Mouse (Mus musculus): ENCODE results near the gene Socs5. TPM values are rescaled to one million over a fixed set of nuclear protein-coding genes. Genes with fewer than 3 reads are reported as not detected.
"Not testable (repeated sequence)": the region's sequence is repeated elsewhere in the genome, so short reads cannot be mapped to it uniquely, and the experiment has no call there.

Gene Socs5
- polyA plus RNA-seq (2014; fragmentation: Nextera tagmentation; extraction: Ambion mirVana): 7.1 and 7.9 TPM in 2 replicates

- H3K9me3 ChIP-seq (ENCODE audit: control insufficient read depth, low read length): no peaks in the 10 kb centered on the region
- H3K4me2 ChIP-seq: peak within 1 kb of the TSS; percentile 79
- H3K27me3 ChIP-seq (replicated peaks; ENCODE audit: control insufficient read depth, insufficient read depth, low read length): no peaks in the 10 kb centered on the region
- peak within 1 kb of the TSS; percentile 62 for H3K27ac ChIP-seq (ENCODE audit: low read depth, low read length)
- DNase-seq (ENCODE audit: low spot score): no peak
- peak within 1 kb of the TSS; percentile 77 for H3K4me3 ChIP-seq (ENCODE audit: low read depth, low read length)
- ATAC-seq (replicated peaks; ENCODE audit: low FRiP score): peak; percentile 75
- H3K4me1 ChIP-seq (replicated peaks; ENCODE audit: control insufficient read depth, insufficient read depth, low read length): peaks cover 3% of the 10 kb centered on the region; the same call in 1 of the 2 replicates
- WGBS: under 1% methylated on average over 47 of the region's 73 CpGs
- H3K9ac ChIP-seq (ENCODE audit: low read depth, low read length): peak within 1 kb of the TSS; percentile 69
- H3K36me3 ChIP-seq (ENCODE audit: control insufficient read depth, insufficient read depth, low read length): no peaks in the 10 kb centered on the region
These were observed at the start of gene Socs5 for GRCm38 (mm10) chr17:87107623-87108221. Gene Socs5, plus strand, starts transcription at chr17:87107679.

- ATAC-seq (replicated peaks; ENCODE audit: low FRiP score): no peak
- Histone ChIP-seq H3K27ac (ENCODE audit: low read depth, low read length) (no peak overlapping the region), H3K4me3 (ENCODE audit: low read depth, low read length) (no peak overlapping the region), H3K27me3 (replicated peaks; ENCODE audit: control insufficient read depth, insufficient read depth, low read length) (no peaks in the 10 kb centered on the region), H3K9ac (ENCODE audit: low read depth, low read length) (no peak overlapping the region), H3K4me1 (replicated peaks; ENCODE audit: control insufficient read depth, insufficient read depth, low read length) (peaks cover 4% of the 10 kb centered on the region), H3K36me3 (ENCODE audit: control insufficient read depth, insufficient read depth, low read length) (no peaks in the 10 kb centered on the region), H3K9me3 (ENCODE audit: control insufficient read depth, low read length) (no peaks in the 10 kb centered on the region), H3K4me2 (no peak overlapping the region)
- DNase-seq (ENCODE audit: low spot score): no peak
- 61% methylated on average over 9 of the region's 9 CpGs for WGBS
These were observed 44.8 kb upstream of the Socs5 start for GRCm38 (mm10) chr17:87062639-87063038.

GRCm38 (mm10) chr17:87063461-87063860 is 44.0 kb upstream of the Socs5 start:
- WGBS: 63% methylated on average over 7 of the region's 7 CpGs

GRCm38 (mm10) chr17:87063969-87064368 is 43.5 kb upstream of the Socs5 start:
- no peaks in the 10 kb centered on the region for H3K36me3 ChIP-seq (ENCODE audit: control insufficient read depth, insufficient read depth, low read length)
- no peaks in the 10 kb centered on the region for H3K27me3 ChIP-seq (replicated peaks; ENCODE audit: control insufficient read depth, insufficient read depth, low read length)
- 40% methylated on average over 6 of the region's 6 CpGs for WGBS
- H3K4me2 ChIP-seq: no peak overlapping the region
- ATAC-seq (replicated peaks; ENCODE audit: low FRiP score) (no peak), DNase-seq (ENCODE audit: low spot score) (no peak)
- H3K9ac ChIP-seq (ENCODE audit: low read depth, low read length): no peak overlapping the region
- H3K4me3 ChIP-seq (ENCODE audit: low read depth, low read length): no peak overlapping the region
- H3K4me1 ChIP-seq (replicated peaks; ENCODE audit: control insufficient read depth, insufficient read depth, low read length): peaks cover 4% of the 10 kb centered on the region
- no peak overlapping the region for H3K27ac ChIP-seq (ENCODE audit: low read depth, low read length)
- H3K9me3 ChIP-seq (ENCODE audit: control insufficient read depth, low read length): no peaks in the 10 kb centered on the region

More at GRCm38 (mm10) chr17:87063461-87063860, 44.0 kb upstream of the Socs5 start:
- Histone ChIP-seq H3K9ac (ENCODE audit: low read depth, low read length) (no peak overlapping the region), H3K4me1 (replicated peaks; ENCODE audit: control insufficient read depth, insufficient read depth, low read length) (peaks cover 4% of the 10 kb centered on the region), H3K4me3 (ENCODE audit: low read depth, low read length) (no peak overlapping the region), H3K36me3 (ENCODE audit: control insufficient read depth, insufficient read depth, low read length) (no peaks in the 10 kb centered on the region), H3K27me3 (replicated peaks; ENCODE audit: control insufficient read depth, insufficient read depth, low read length) (no peaks in the 10 kb centered on the region), H3K27ac (ENCODE audit: low read depth, low read length) (no peak overlapping the region), H3K9me3 (ENCODE audit: control insufficient read depth, low read length) (no peaks in the 10 kb centered on the region), H3K4me2 (no peak overlapping the region)
- DNase-seq (ENCODE audit: low spot score) (no peak), ATAC-seq (replicated peaks; ENCODE audit: low FRiP score) (no peak)

GRCm38 (mm10) chr17:87068997-87069396 is 38.5 kb upstream of the Socs5 start:
- DNase-seq (ENCODE audit: low spot score) (no peak), ATAC-seq (replicated peaks; ENCODE audit: low FRiP score) (no peak)
- Histone ChIP-seq H3K27ac (ENCODE audit: low read depth, low read length) (no peak overlapping the region), H3K4me3 (ENCODE audit: low read depth, low read length) (no peak overlapping the region), H3K4me1 (replicated peaks; ENCODE audit: control insufficient read depth, insufficient read depth, low read length) (0 out of 2 replicates have a peak, but pooled peaks cover under 1% of the 10 kb centered on the region), H3K9me3 (ENCODE audit: control insufficient read depth, low read length) (no peaks in the 10 kb centered on the region), H3K4me2 (no peak overlapping the region), H3K36me3 (ENCODE audit: control insufficient read depth, insufficient read depth, low read length) (no peaks in the 10 kb centered on the region), H3K9ac (ENCODE audit: low read depth, low read length) (no peak overlapping the region), H3K27me3 (replicated peaks; ENCODE audit: control insufficient read depth, insufficient read depth, low read length) (no peaks in the 10 kb centered on the region)
- WGBS: 81% methylated on average over 4 of the region's 4 CpGs

GRCm38 (mm10) chr17:87072183-87072582 is 35.3 kb upstream of the Socs5 start:
- H3K9me3 ChIP-seq (ENCODE audit: control insufficient read depth, low read length); H3K4me2 ChIP-seq; H3K27ac ChIP-seq (ENCODE audit: low read depth, low read length); H3K4me1 ChIP-seq (replicated peaks; ENCODE audit: control insufficient read depth, insufficient read depth, low read length); DNase-seq (ENCODE audit: low spot score); H3K9ac ChIP-seq (ENCODE audit: low read depth, low read length); H3K36me3 ChIP-seq (ENCODE audit: control insufficient read depth, insufficient read depth, low read length); ATAC-seq (replicated peaks; ENCODE audit: low FRiP score); H3K27me3 ChIP-seq (replicated peaks; ENCODE audit: control insufficient read depth, insufficient read depth, low read length); H3K4me3 ChIP-seq (ENCODE audit: low read depth, low read length): not testable (repeated sequence)
- WGBS: 97% methylated on average over 1 of the region's 1 CpGs

GRCm38 (mm10) chr17:87072766-87073440 is 34.6 kb upstream of the Socs5 start:
- Histone ChIP-seq H3K4me3 (ENCODE audit: low read depth, low read length) (no peak overlapping the region), H3K9me3 (ENCODE audit: control insufficient read depth, low read length) (no peaks in the 10 kb centered on the region), H3K36me3 (ENCODE audit: control insufficient read depth, insufficient read depth, low read length) (no peaks in the 10 kb centered on the region), H3K4me1 (replicated peaks; ENCODE audit: control insufficient read depth, insufficient read depth, low read length) (no peaks in the 10 kb centered on the region), H3K27ac (ENCODE audit: low read depth, low read length) (no peak overlapping the region), H3K4me2 (no peak overlapping the region), H3K27me3 (replicated peaks; ENCODE audit: control insufficient read depth, insufficient read depth, low read length) (no peaks in the 10 kb centered on the region), H3K9ac (ENCODE audit: low read depth, low read length) (no peak overlapping the region)
- DNase-seq (ENCODE audit: low spot score) (no peak), ATAC-seq (replicated peaks; ENCODE audit: low FRiP score) (no peak)
- 65% methylated on average over 5 of the region's 5 CpGs for WGBS

GRCm38 (mm10) chr17:87073470-87073869 is 34.0 kb upstream of the Socs5 start:
- Histone ChIP-seq H3K27me3 (replicated peaks; ENCODE audit: control insufficient read depth, insufficient read depth, low read length) (no peaks in the 10 kb centered on the region), H3K9ac (ENCODE audit: low read depth, low read length) (no peak overlapping the region), H3K4me2 (no peak overlapping the region), H3K4me3 (ENCODE audit: low read depth, low read length) (no peak overlapping the region), H3K36me3 (ENCODE audit: control insufficient read depth, insufficient read depth, low read length) (no peaks in the 10 kb centered on the region), H3K4me1 (replicated peaks; ENCODE audit: control insufficient read depth, insufficient read depth, low read length) (no peaks in the 10 kb centered on the region), H3K9me3 (ENCODE audit: control insufficient read depth, low read length) (no peaks in the 10 kb centered on the region), H3K27ac (ENCODE audit: low read depth, low read length) (no peak overlapping the region)
- DNase-seq (ENCODE audit: low spot score) (no peak), ATAC-seq (replicated peaks; ENCODE audit: low FRiP score) (no peak)

- DNase-seq (ENCODE audit: low spot score); H3K4me2 ChIP-seq; H3K9me3 ChIP-seq (ENCODE audit: control insufficient read depth, low read length); H3K27ac ChIP-seq (ENCODE audit: low read depth, low read length); H3K4me1 ChIP-seq (replicated peaks; ENCODE audit: control insufficient read depth, insufficient read depth, low read length); H3K36me3 ChIP-seq (ENCODE audit: control insufficient read depth, insufficient read depth, low read length); H3K9ac ChIP-seq (ENCODE audit: low read depth, low read length); ATAC-seq (replicated peaks; ENCODE audit: low FRiP score); H3K27me3 ChIP-seq (replicated peaks; ENCODE audit: control insufficient read depth, insufficient read depth, low read length); H3K4me3 ChIP-seq (ENCODE audit: low read depth, low read length): not testable (repeated sequence)
- 91% methylated on average over 17 of the region's 17 CpGs for WGBS
These were observed 29.3 kb upstream of the Socs5 start for GRCm38 (mm10) chr17:87078217-87078616.

Data from liver, embryonic 11.5 days (tissue).